Mouse (Mus musculus): ENCODE measurements around the gene Tom1l1. TPM values are rescaled to one million over a fixed set of nuclear protein-coding genes. Genes with fewer than 3 reads are reported as not detected.

The Tom1l1 gene
- polyA plus RNA-seq, 1 experiment: 1.3 TPM

GRCm38 (mm10) chr11:90637440-90638311 is 50.5 kb downstream of the Tom1l1 start, which contains the start of the genes Stxbp4 and Cox11:
Gene Stxbp4, minus strand, starts transcription at chr11:90638084.
Gene Cox11, plus strand, starts transcription at chr11:90638173.
- H3K27me3 ChIP-seq (ENCODE audit: control insufficient read depth): no peaks in the 10 kb centered on the region
- H3K4me3 ChIP-seq (replicated peaks): peak within 1 kb of the TSS; percentile 100
- peaks cover 48% of the 10 kb centered on the region for H3K4me1 ChIP-seq (ENCODE audit: control insufficient read depth)
- H3K9me3 ChIP-seq (ENCODE audit: control insufficient read depth, low read length): no peaks in the 10 kb centered on the region
- TF ChIP-seq GATA1 (IDR thresholded peaks at IDR 0.05; ENCODE audit: low read length): peak; percentile 21; the same call in 1 of the 2 replicates
- no peak for TF ChIP-seq TAL1 (IDR thresholded peaks at IDR 0.05; ENCODE audit: low read length)
- H3K36me3 ChIP-seq (ENCODE audit: control insufficient read depth): peaks cover 54% of the 10 kb centered on the region

GRCm38 (mm10) chr11:90634661-90635060 is 53.5 kb downstream of the Tom1l1 start:
- no peaks in the 10 kb centered on the region for H3K27me3 ChIP-seq (ENCODE audit: control insufficient read depth)
- peaks cover 25% of the 10 kb centered on the region for H3K4me1 ChIP-seq (ENCODE audit: control insufficient read depth)
- H3K36me3 ChIP-seq (ENCODE audit: control insufficient read depth): peaks cover 41% of the 10 kb centered on the region
- no peaks in the 10 kb centered on the region for H3K9me3 ChIP-seq (ENCODE audit: control insufficient read depth, low read length)
- TF ChIP-seq TAL1 (IDR thresholded peaks at IDR 0.05; ENCODE audit: low read length) (no peak), GATA1 (IDR thresholded peaks at IDR 0.05; ENCODE audit: low read length) (no peak)
- no peak overlapping the region for H3K4me3 ChIP-seq (replicated peaks)

- TF ChIP-seq TAL1 (IDR thresholded peaks at IDR 0.05; ENCODE audit: low read length) (no peak), GATA1 (IDR thresholded peaks at IDR 0.05; ENCODE audit: low read length) (no peak)
Measured at GRCm38 (mm10) chr11:90632480-90632879, 55.7 kb downstream of the Tom1l1 start.

GRCm38 (mm10) chr11:90627751-90628150 is 60.4 kb downstream of the Tom1l1 start:
- H3K4me3 ChIP-seq (replicated peaks): no peak overlapping the region
- no peaks in the 10 kb centered on the region for H3K9me3 ChIP-seq (ENCODE audit: control insufficient read depth, low read length)
- H3K27me3 ChIP-seq (ENCODE audit: control insufficient read depth): no peaks in the 10 kb centered on the region
- peaks cover 20% of the 10 kb centered on the region for H3K36me3 ChIP-seq (ENCODE audit: control insufficient read depth)
- peaks cover 7% of the 10 kb centered on the region for H3K4me1 ChIP-seq (ENCODE audit: control insufficient read depth)
- no peak for TF ChIP-seq TAL1 (IDR thresholded peaks at IDR 0.05; ENCODE audit: low read length)

More at GRCm38 (mm10) chr11:90632480-90632879, 55.7 kb downstream of the Tom1l1 start:
- Histone ChIP-seq H3K36me3 (ENCODE audit: control insufficient read depth) (peaks cover 37% of the 10 kb centered on the region), H3K4me1 (ENCODE audit: control insufficient read depth) (peaks cover 22% of the 10 kb centered on the region), H3K9me3 (ENCODE audit: control insufficient read depth, low read length) (no peaks in the 10 kb centered on the region), H3K4me3 (replicated peaks) (no peak overlapping the region), H3K27me3 (ENCODE audit: control insufficient read depth) (no peaks in the 10 kb centered on the region)

- H3K27me3 ChIP-seq (ENCODE audit: control insufficient read depth): no peaks in the 10 kb centered on the region
- peaks cover 7% of the 10 kb centered on the region for H3K4me1 ChIP-seq (ENCODE audit: control insufficient read depth)
- TF ChIP-seq GATA1 (IDR thresholded peaks at IDR 0.05; ENCODE audit: low read length) (no peak), TAL1 (IDR thresholded peaks at IDR 0.05; ENCODE audit: low read length) (no peak)
- no peak overlapping the region for H3K4me3 ChIP-seq (replicated peaks)
- H3K36me3 ChIP-seq (ENCODE audit: control insufficient read depth): peaks cover 32% of the 10 kb centered on the region
- H3K9me3 ChIP-seq (ENCODE audit: control insufficient read depth, low read length): no peaks in the 10 kb centered on the region
Measured at GRCm38 (mm10) chr11:90625174-90625573, 63.0 kb downstream of the Tom1l1 start.

- H3K4me1 ChIP-seq (ENCODE audit: control insufficient read depth): peaks cover 7% of the 10 kb centered on the region
- no peaks in the 10 kb centered on the region for H3K27me3 ChIP-seq (ENCODE audit: control insufficient read depth)
- no peak for TF ChIP-seq TAL1 (IDR thresholded peaks at IDR 0.05; ENCODE audit: low read length)
- TF ChIP-seq GATA1 (IDR thresholded peaks at IDR 0.05; ENCODE audit: low read length): no peak
- H3K4me3 ChIP-seq (replicated peaks): no peak overlapping the region
- H3K9me3 ChIP-seq (ENCODE audit: control insufficient read depth, low read length): no peaks in the 10 kb centered on the region
- H3K36me3 ChIP-seq (ENCODE audit: control insufficient read depth): peaks cover 36% of the 10 kb centered on the region
Measured at GRCm38 (mm10) chr11:90623477-90623876, 64.7 kb downstream of the Tom1l1 start.

- H3K4me1 ChIP-seq (ENCODE audit: control insufficient read depth): peaks cover 7% of the 10 kb centered on the region
- peaks cover 45% of the 10 kb centered on the region for H3K36me3 ChIP-seq (ENCODE audit: control insufficient read depth)
- H3K9me3 ChIP-seq (ENCODE audit: control insufficient read depth, low read length): no peaks in the 10 kb centered on the region
- H3K4me3 ChIP-seq (replicated peaks): no peak overlapping the region
- no peak for TF ChIP-seq TAL1 (IDR thresholded peaks at IDR 0.05; ENCODE audit: low read length)
- TF ChIP-seq GATA1 (IDR thresholded peaks at IDR 0.05; ENCODE audit: low read length): no peak
- no peaks in the 10 kb centered on the region for H3K27me3 ChIP-seq (ENCODE audit: control insufficient read depth)
Measured at GRCm38 (mm10) chr11:90622500-90622899, 65.7 kb downstream of the Tom1l1 start.

- H3K36me3 ChIP-seq (ENCODE audit: control insufficient read depth): peaks cover 48% of the 10 kb centered on the region
- no peak overlapping the region for H3K4me3 ChIP-seq (replicated peaks)
- TF ChIP-seq TAL1 (IDR thresholded peaks at IDR 0.05; ENCODE audit: low read length): no peak
- no peak for TF ChIP-seq GATA1 (IDR thresholded peaks at IDR 0.05; ENCODE audit: low read length)
- peaks cover 7% of the 10 kb centered on the region for H3K4me1 ChIP-seq (ENCODE audit: control insufficient read depth)
- no peaks in the 10 kb centered on the region for H3K27me3 ChIP-seq (ENCODE audit: control insufficient read depth)
- no peaks in the 10 kb centered on the region for H3K9me3 ChIP-seq (ENCODE audit: control insufficient read depth, low read length)
Measured at GRCm38 (mm10) chr11:90622044-90622443, 66.1 kb downstream of the Tom1l1 start.

GRCm38 (mm10) chr11:90616431-90616830 is 71.7 kb downstream of the Tom1l1 start:
- H3K36me3 ChIP-seq (ENCODE audit: control insufficient read depth): peaks cover 64% of the 10 kb centered on the region
- no peak for TF ChIP-seq TAL1 (IDR thresholded peaks at IDR 0.05; ENCODE audit: low read length)
- no peaks in the 10 kb centered on the region for H3K27me3 ChIP-seq (ENCODE audit: control insufficient read depth)
- no peaks in the 10 kb centered on the region for H3K4me1 ChIP-seq (ENCODE audit: control insufficient read depth)
- H3K4me3 ChIP-seq (replicated peaks): no peak overlapping the region
- H3K9me3 ChIP-seq (ENCODE audit: control insufficient read depth, low read length): no peaks in the 10 kb centered on the region
